Mouse (Mus musculus): ENCODE data around the gene Rps6ka2. TPM values are rescaled to one million over a fixed set of nuclear protein-coding genes. Genes with fewer than 3 reads are reported as not detected.

The Rps6ka2 gene
- polyA plus RNA-seq, 1 experiment from 2014 or later: 25.5 TPM

DNA sequence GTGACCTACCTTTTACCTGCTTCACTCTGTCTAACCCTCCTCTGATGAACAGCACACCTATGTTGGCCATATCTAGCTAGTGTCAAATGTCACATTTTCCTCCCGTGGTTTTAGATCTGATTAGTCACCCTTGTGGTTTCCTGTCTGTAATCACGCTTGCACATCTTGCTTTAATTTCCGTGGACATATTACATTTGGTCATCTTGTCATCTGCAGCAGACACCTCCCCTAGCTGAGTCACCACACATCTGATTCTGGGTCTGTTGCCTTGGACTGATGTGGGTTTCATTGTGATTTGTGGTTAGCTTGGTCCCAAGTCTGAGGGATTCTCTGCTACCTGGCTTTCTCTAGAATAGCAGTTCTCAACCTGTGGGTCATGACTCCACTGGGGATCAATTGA is 6.0 kb upstream of the Rps6ka2 start:
- H3K4me1 ChIP-seq (replicated peaks; ENCODE audit: control insufficient read depth, insufficient read depth, low read length): peaks cover 6% of the 10 kb centered on the region; the same call in 1 of the 2 replicates
- H3K4me2 ChIP-seq (ENCODE audit: low read depth, low read length, severe bottlenecking): no peak overlapping the region
- no peaks in the 10 kb centered on the region for H3K9me3 ChIP-seq (ENCODE audit: control insufficient read depth, low read length)
- H3K27ac ChIP-seq (ENCODE audit: low read depth, low read length): no peak overlapping the region
- DNase-seq (ENCODE audit: low spot score) (no peak), ATAC-seq (replicated peaks; ENCODE audit: low FRiP score) (no peak)
- H3K9ac ChIP-seq (ENCODE audit: low read length): no peak overlapping the region
- H3K36me3 ChIP-seq (ENCODE audit: control insufficient read depth, insufficient read depth, low read length): no peaks in the 10 kb centered on the region
- no peak overlapping the region for H3K4me3 ChIP-seq (ENCODE audit: low read depth, low read length)
- no peaks in the 10 kb centered on the region for H3K27me3 ChIP-seq (ENCODE audit: control insufficient read depth, insufficient read depth, low read length)
- WGBS: 76% methylated on average over 3 of the region's 3 CpGs

DNA sequence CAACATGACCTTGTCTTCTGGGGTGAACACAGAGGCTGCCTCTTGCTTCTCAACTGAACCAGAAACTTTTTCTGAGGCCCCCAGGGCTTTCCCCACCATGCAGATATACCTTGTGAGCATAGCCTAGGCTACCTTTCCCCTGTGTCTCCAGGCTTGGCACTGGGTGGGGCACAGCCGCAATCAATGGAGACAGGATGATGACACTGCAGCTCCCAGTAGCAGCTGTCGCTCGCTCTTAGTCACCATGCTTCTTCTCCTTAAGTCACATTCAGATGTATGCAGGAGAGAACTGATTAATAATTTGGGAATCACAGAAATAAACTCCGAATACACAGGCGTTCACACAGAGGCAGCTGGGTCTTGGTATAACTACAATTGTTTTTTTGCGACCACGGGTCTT is 4.4 kb upstream of the Rps6ka2 start:
- DNase-seq (ENCODE audit: low spot score) (no peak), ATAC-seq (replicated peaks; ENCODE audit: low FRiP score) (no peak)
- peaks cover 6% of the 10 kb centered on the region; the same call in 1 of the 2 replicates for H3K4me1 ChIP-seq (replicated peaks; ENCODE audit: control insufficient read depth, insufficient read depth, low read length)
- H3K36me3 ChIP-seq (ENCODE audit: control insufficient read depth, insufficient read depth, low read length): no peaks in the 10 kb centered on the region
- no peak overlapping the region for H3K4me3 ChIP-seq (ENCODE audit: low read depth, low read length)
- no peak overlapping the region for H3K27ac ChIP-seq (ENCODE audit: low read depth, low read length)
- H3K4me2 ChIP-seq (ENCODE audit: low read depth, low read length, severe bottlenecking): no peak overlapping the region
- no peak overlapping the region for H3K9ac ChIP-seq (ENCODE audit: low read length)
- no peaks in the 10 kb centered on the region for H3K27me3 ChIP-seq (ENCODE audit: control insufficient read depth, insufficient read depth, low read length)
- H3K9me3 ChIP-seq (ENCODE audit: control insufficient read depth, low read length): no peaks in the 10 kb centered on the region
- WGBS: 96% methylated on average over 7 of the region's 7 CpGs

DNA sequence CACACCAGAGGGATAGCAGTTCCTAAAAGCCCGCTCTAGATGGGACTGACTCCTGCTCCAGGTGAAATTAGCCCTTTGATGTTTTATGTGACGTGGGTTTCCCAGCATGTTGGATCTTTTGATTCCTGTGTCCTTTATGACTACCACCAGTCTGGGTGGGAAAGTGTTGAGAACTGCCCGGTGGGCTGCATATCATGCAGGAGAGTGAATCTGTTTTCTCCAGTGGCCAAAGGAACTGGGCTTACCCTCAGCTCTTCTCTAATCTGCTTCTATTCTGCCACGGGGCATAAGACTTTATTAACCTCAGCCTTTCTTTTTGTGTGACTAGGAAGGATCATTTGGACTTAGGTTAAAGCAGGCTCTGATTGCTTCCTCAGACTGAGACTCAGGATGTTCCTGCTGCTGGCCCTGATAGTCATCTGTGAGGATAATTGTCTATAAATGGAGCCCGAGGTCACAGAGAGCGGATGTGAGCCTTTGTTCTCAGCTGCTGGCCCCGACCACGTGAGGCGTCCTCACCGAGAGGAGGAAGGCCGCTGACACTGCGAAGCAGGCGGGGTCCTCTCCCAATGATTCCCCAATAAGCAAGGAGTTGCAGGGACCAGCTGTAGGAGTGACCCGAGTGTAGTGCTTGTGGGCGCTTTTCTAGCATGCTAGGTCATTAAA is 821 bp upstream of the Rps6ka2 start:
- Histone ChIP-seq H3K4me1 (replicated peaks; ENCODE audit: control insufficient read depth, insufficient read depth, low read length) (peaks cover 13% of the 10 kb centered on the region; the same call in 1 of the 2 replicates), H3K9me3 (ENCODE audit: control insufficient read depth, low read length) (no peaks in the 10 kb centered on the region), H3K27ac (ENCODE audit: low read depth, low read length) (peak overlapping the region; percentile 85), H3K9ac (ENCODE audit: low read length) (peak overlapping the region; percentile 61), H3K4me2 (ENCODE audit: low read depth, low read length, severe bottlenecking) (peak overlapping the region; percentile 59), H3K36me3 (ENCODE audit: control insufficient read depth, insufficient read depth, low read length) (no peaks in the 10 kb centered on the region), H3K27me3 (ENCODE audit: control insufficient read depth, insufficient read depth, low read length) (no peaks in the 10 kb centered on the region), H3K4me3 (ENCODE audit: low read depth, low read length) (peak overlapping the region; percentile 31)
- WGBS: 8% methylated on average over 15 of the region's 15 CpGs
- peak; percentile 84 for DNase-seq (ENCODE audit: low spot score)
- peak; percentile 66 for ATAC-seq (replicated peaks; ENCODE audit: low FRiP score)

DNA sequence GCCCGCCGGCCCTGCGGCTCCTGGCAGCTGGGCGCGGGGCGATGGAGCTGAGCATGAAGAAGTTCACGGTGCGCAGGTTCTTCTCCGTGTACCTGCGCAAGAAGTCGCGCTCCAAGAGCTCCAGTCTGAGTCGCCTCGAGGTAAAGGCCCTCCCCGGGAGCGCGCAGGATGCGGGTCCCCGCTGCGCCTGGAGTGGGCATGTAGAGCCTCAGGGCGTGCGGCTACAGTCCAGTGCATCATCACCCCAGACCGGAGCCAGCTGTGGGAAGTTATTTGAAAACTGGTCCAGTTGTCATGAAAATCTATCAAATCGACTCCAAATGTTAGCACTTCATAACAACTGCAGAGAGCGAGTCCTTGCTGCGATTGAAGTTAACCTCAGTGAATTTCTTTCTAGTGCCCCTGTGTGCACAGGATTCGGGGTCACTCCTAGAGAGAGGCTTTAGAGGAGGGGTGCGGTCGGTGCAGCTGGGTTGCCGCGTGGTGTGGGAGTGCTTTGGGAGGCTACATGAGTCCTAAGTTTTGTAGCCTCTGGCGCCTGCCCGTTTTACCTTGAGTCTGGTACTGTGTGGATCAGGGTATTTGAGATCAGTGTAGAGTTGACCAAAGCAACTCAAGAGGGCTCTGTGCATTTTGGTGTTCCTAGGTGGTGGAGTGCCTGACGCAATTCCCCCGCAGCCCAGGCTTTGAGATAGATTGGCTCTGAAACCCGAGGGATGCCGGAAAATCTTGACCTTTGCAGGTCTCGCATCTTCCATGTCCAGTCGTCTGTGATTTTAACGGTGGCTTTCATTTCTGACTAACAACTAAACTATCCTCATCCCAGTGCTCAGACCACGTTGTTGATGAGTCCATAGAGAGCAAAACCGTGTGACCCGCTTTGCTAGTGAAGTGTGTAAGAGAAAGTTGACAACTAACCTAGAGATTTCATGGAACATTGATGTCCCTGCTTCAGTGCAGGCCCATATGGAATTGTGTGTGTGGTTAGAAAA is 685 bp downstream of the Rps6ka2 start:
- Histone ChIP-seq H3K4me1 (replicated peaks; ENCODE audit: control insufficient read depth, insufficient read depth, low read length) (peaks cover 13% of the 10 kb centered on the region; the same call in 1 of the 2 replicates), H3K4me2 (ENCODE audit: low read depth, low read length, severe bottlenecking) (peak overlapping the region; percentile 76), H3K4me3 (ENCODE audit: low read depth, low read length) (peak overlapping the region; percentile 81), H3K9ac (ENCODE audit: low read length) (peak overlapping the region; percentile 87), H3K27me3 (ENCODE audit: control insufficient read depth, insufficient read depth, low read length) (no peaks in the 10 kb centered on the region), H3K27ac (ENCODE audit: low read depth, low read length) (peak overlapping the region; percentile 68), H3K9me3 (ENCODE audit: control insufficient read depth, low read length) (no peaks in the 10 kb centered on the region), H3K36me3 (ENCODE audit: control insufficient read depth, insufficient read depth, low read length) (no peaks in the 10 kb centered on the region)
- no peak for ATAC-seq (replicated peaks; ENCODE audit: low FRiP score)
- WGBS: 2% methylated on average over 43 of the region's 43 CpGs
- DNase-seq (ENCODE audit: low spot score): peak; percentile 68

DNA sequence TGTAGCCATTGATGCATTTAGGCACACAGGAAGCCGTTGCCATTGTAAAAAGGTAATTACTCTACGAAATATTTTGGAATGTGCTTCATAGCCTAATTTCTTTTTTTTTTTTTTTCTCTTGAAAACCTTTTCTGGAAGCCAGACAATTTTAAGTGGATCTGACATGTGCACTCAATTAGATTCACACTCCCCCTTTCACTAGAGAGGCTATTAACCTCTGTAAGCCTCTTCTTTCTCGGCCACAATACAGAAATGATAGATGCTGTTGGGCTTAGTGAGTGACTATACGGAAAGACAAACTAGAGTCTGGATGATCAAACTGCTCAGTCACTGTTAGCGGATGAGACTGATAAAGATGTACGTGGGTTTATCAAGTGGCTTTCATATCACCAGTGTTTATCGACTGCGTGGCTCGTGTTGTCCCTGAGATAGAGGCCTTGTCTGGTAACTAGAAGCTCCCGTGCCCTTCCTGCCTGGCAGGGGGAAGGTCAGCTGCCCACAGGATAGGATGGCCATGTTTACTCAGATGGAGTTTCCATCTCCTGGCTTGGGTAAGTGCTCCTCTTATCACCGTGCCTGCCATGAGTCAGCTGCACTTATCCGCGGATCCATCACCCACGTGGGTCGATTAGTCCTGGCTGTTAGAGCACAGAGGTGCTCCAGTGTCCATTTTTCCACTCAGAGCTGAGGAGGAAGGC is 3.6 kb downstream of the Rps6ka2 start:
- no peak overlapping the region for H3K27ac ChIP-seq (ENCODE audit: low read depth, low read length)
- H3K4me2 ChIP-seq (ENCODE audit: low read depth, low read length, severe bottlenecking): no peak overlapping the region
- ATAC-seq (replicated peaks; ENCODE audit: low FRiP score) (no peak), DNase-seq (ENCODE audit: low spot score) (no peak)
- H3K27me3 ChIP-seq (ENCODE audit: control insufficient read depth, insufficient read depth, low read length): no peaks in the 10 kb centered on the region
- H3K9ac ChIP-seq (ENCODE audit: low read length): no peak overlapping the region
- no peak overlapping the region for H3K4me3 ChIP-seq (ENCODE audit: low read depth, low read length)
- 76% methylated on average over 15 of the region's 15 CpGs for WGBS
- peaks cover 12% of the 10 kb centered on the region; the same call in 1 of the 2 replicates for H3K4me1 ChIP-seq (replicated peaks; ENCODE audit: control insufficient read depth, insufficient read depth, low read length)
- H3K36me3 ChIP-seq (ENCODE audit: control insufficient read depth, insufficient read depth, low read length): no peaks in the 10 kb centered on the region
- H3K9me3 ChIP-seq (ENCODE audit: control insufficient read depth, low read length): no peaks in the 10 kb centered on the region

DNA sequence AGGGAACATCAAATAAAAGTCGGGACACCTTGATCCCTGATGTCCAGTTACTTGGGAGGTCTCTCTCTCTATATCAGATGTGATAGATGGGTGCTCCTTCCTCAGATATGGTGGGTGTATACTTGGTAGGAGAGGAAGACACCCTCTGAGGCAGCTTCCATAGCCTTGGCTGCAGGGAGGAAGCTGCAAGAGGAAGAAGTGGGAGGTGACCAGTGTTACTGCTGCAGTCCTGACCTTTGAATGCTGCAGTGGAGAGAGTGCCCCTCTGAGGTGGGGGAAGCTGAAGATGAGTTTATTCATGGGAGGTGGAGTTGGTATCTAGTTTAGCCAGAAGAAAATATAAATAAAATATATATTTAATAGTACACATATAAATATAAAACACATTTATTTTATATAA is 5.4 kb downstream of the Rps6ka2 start:
- Histone ChIP-seq H3K9me3 (ENCODE audit: control insufficient read depth, low read length) (no peaks in the 10 kb centered on the region), H3K4me3 (ENCODE audit: low read depth, low read length) (no peak overlapping the region), H3K4me1 (replicated peaks; ENCODE audit: control insufficient read depth, insufficient read depth, low read length) (peaks cover 7% of the 10 kb centered on the region; the same call in 1 of the 2 replicates), H3K36me3 (ENCODE audit: control insufficient read depth, insufficient read depth, low read length) (no peaks in the 10 kb centered on the region), H3K27me3 (ENCODE audit: control insufficient read depth, insufficient read depth, low read length) (no peaks in the 10 kb centered on the region), H3K4me2 (ENCODE audit: low read depth, low read length, severe bottlenecking) (no peak overlapping the region), H3K27ac (ENCODE audit: low read depth, low read length) (no peak overlapping the region), H3K9ac (ENCODE audit: low read length) (no peak overlapping the region)
- WGBS: 87% methylated on average over 1 of the region's 1 CpGs
- DNase-seq (ENCODE audit: low spot score) (no peak), ATAC-seq (replicated peaks; ENCODE audit: low FRiP score) (no peak)

DNA sequence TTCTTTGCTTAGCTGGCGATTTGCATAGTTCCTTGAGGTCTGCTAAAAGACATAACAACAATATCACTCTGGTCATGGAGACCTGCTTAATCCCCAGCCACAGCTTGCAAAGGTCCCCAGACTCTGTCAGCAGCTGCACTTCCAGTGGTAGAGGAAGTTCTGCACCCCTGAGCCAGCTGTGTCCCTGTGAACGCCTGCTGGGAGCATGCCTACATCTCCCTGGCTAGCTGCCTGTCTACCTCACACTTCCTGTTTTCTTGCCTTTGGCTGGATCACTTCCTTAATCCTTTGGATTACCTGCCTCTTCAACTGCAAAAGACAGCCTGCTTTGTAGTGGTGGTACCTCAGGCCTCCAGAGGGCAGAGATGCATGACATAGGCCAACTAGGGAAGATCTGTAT is 6.5 kb downstream of the Rps6ka2 start:
- DNase-seq (ENCODE audit: low spot score) (peak; percentile 45), ATAC-seq (replicated peaks; ENCODE audit: low FRiP score) (no peak)
- no peak overlapping the region for H3K27ac ChIP-seq (ENCODE audit: low read depth, low read length)
- no peaks in the 10 kb centered on the region for H3K36me3 ChIP-seq (ENCODE audit: control insufficient read depth, insufficient read depth, low read length)
- H3K4me2 ChIP-seq (ENCODE audit: low read depth, low read length, severe bottlenecking): no peak overlapping the region
- 34% methylated on average over 2 of the region's 2 CpGs for WGBS
- H3K27me3 ChIP-seq (ENCODE audit: control insufficient read depth, insufficient read depth, low read length): no peaks in the 10 kb centered on the region
- no peak overlapping the region for H3K9ac ChIP-seq (ENCODE audit: low read length)
- H3K4me3 ChIP-seq (ENCODE audit: low read depth, low read length): no peak overlapping the region
- no peaks in the 10 kb centered on the region for H3K9me3 ChIP-seq (ENCODE audit: control insufficient read depth, low read length)
- H3K4me1 ChIP-seq (replicated peaks; ENCODE audit: control insufficient read depth, insufficient read depth, low read length): peaks cover 2% of the 10 kb centered on the region; the same call in 1 of the 2 replicates

DNA sequence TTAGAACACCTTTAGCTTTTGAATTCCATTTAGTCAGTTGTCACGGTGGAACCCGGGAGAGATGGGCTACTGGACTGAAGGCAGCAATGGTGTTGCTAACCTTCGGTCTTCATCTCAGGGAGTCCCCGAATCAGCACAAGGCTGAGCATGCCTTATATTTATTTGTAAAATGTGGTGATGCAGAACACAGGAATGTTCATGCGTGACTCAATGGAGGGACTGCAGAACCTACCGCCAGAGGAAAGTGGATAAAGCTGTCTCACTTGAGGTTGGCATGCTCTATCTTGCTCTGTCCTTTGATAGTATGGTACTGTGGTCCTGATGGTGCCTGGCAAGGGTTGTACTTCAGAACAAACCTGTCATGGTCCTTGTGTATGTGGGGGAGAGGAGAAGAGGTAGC is 8.3 kb downstream of the Rps6ka2 start:
- no peak overlapping the region for H3K9ac ChIP-seq (ENCODE audit: low read length)
- ATAC-seq (replicated peaks; ENCODE audit: low FRiP score) (no peak), DNase-seq (ENCODE audit: low spot score) (no peak)
- H3K27me3 ChIP-seq (ENCODE audit: control insufficient read depth, insufficient read depth, low read length): no peaks in the 10 kb centered on the region
- H3K9me3 ChIP-seq (ENCODE audit: control insufficient read depth, low read length): no peaks in the 10 kb centered on the region
- no peak overlapping the region for H3K4me2 ChIP-seq (ENCODE audit: low read depth, low read length, severe bottlenecking)
- no peaks in the 10 kb centered on the region for H3K36me3 ChIP-seq (ENCODE audit: control insufficient read depth, insufficient read depth, low read length)
- no peak overlapping the region for H3K4me3 ChIP-seq (ENCODE audit: low read depth, low read length)
- no peaks in the 10 kb centered on the region; the same call in 1 of the 2 replicates for H3K4me1 ChIP-seq (replicated peaks; ENCODE audit: control insufficient read depth, insufficient read depth, low read length)
- WGBS: 95% methylated on average over 6 of the region's 6 CpGs
- no peak overlapping the region for H3K27ac ChIP-seq (ENCODE audit: low read depth, low read length)

All from forebrain, embryonic 11.5 days (tissue).